Mouse (Mus musculus) midbrain, embryonic 16.5 days (tissue): ENCODE data around the gene Ror2. TPM values are rescaled to one million over a fixed set of nuclear protein-coding genes. Genes with fewer than 3 reads are reported as not detected.
A peak's percentile ranks its signal among the peaks of the same experiment; 100 is the strongest.

Source experiments
- ATAC-seq: fragments of 200-750 bp; cut with Nextera tagmentation; 2 replicates; pipeline ENCODE4 v1.8.0; 2017; ENCODE audit warnings: moderate TSS enrichment
- H3K27ac ChIP-seq: fragments of 300-500 bp; sonication (generic); 2 replicates; pipeline ENCODE4 v1.5.1; 2014; ENCODE audit warnings: mild to moderate bottlenecking, low read length, mixed read lengths
- H3K27me3 ChIP-seq: fragments of 300-500 bp; sonication (generic); 2 replicates; pipeline ENCODE4 v1.6.1; 2014; ENCODE audit warnings: low read depth, low read length, mixed read lengths; ENCODE audit not compliant: control insufficient read depth, insufficient read depth
- H3K36me3 ChIP-seq: fragments of 300-500 bp; sonication (generic); 2 replicates; pipeline ENCODE4 v1.6.1; 2014; ENCODE audit warnings: mild to moderate bottlenecking, low read length, moderate library complexity, mixed read lengths; ENCODE audit not compliant: control insufficient read depth, insufficient read depth
- H3K4me1 ChIP-seq: fragments of 300-500 bp; sonication (generic); 2 replicates; pipeline ENCODE4 v1.6.1; 2014; ENCODE audit warnings: mild to moderate bottlenecking, low read length, mixed read lengths; ENCODE audit not compliant: control insufficient read depth, insufficient read depth
- H3K4me2 ChIP-seq: fragments of 300-500 bp; sonication (generic); 2 replicates; pipeline ENCODE4 v1.6.1; 2014; ENCODE audit warnings: mild to moderate bottlenecking, low read length, mixed read lengths
- H3K4me3 ChIP-seq: fragments of 300-500 bp; sonication (generic); 2 replicates; pipeline ENCODE4 v1.5.1; 2014; ENCODE audit warnings: low read depth, mild to moderate bottlenecking, low read length, moderate library complexity, mixed read lengths
- H3K9ac ChIP-seq: fragments of 300-500 bp; sonication (generic); 2 replicates; pipeline ENCODE4 v1.6.1; 2014; ENCODE audit warnings: low read depth, low read length, mixed read lengths
- H3K9me3 ChIP-seq: fragments of 300-500 bp; sonication (generic); replicated peaks from 2 replicates; pipeline ENCODE4 v1.6.1; 2014; ENCODE audit warnings: mild to moderate bottlenecking, low read length, mixed read lengths; ENCODE audit not compliant: control insufficient read depth, poor library complexity, severe bottlenecking
- WGBS: fragments of 180-500 bp; shearing (Covaris S2); extraction: QIAGEN DNeasy Blood & Tissue Kit; methylation state at CpG from one replicate; pipeline ENCODE4 v1.1.7; 2014; 5-methylcytosine and 5-hydroxymethylcytosine counted together
- polyA plus RNA-seq: library from polyadenylated mRNA; unstranded; fragments of >200 nt; fragmentation: Nextera tagmentation; extraction: Ambion mirVana; gene quantifications from 2 replicates; pipeline ENCODE4 v1.2.1, GENCODE M21; 2015

Gene Ror2
- polyA plus RNA-seq, 1 experiment from 2014 or later = 2.4 TPM

GRCm38 (mm10) chr13:53233826-53234786 lies 51.8 kb downstream of the Ror2 start:
- Histone ChIP-seq H3K36me3 (no peaks in the 10 kb centered on the region), H3K9me3 (no peaks in the 10 kb centered on the region; the same call in 1 of the 2 replicates), H3K4me3 (no peak overlapping the region), H3K4me2 (no peak overlapping the region), H3K4me1 (peaks cover 11% of the 10 kb centered on the region; the same call in 1 of the 2 replicates), H3K27me3 (peaks cover 7% of the 10 kb centered on the region), H3K9ac (no peak overlapping the region), H3K27ac (no peak overlapping the region)
- 0 out of 2 replicates have a peak, but pooled peaks have one; percentile 15 for ATAC-seq
- 21% methylated on average over 15 of the region's 15 CpGs for WGBS

GRCm38 (mm10) chr13:53233381-53233780 lies 52.5 kb downstream of the Ror2 start:
- Histone ChIP-seq H3K36me3 (no peaks in the 10 kb centered on the region), H3K4me2 (no peak overlapping the region), H3K9me3 (no peaks in the 10 kb centered on the region; the same call in 1 of the 2 replicates), H3K4me1 (peaks cover 11% of the 10 kb centered on the region; the same call in 1 of the 2 replicates), H3K4me3 (no peak overlapping the region), H3K9ac (no peak overlapping the region), H3K27me3 (peaks cover 7% of the 10 kb centered on the region), H3K27ac (no peak overlapping the region)
- 0 out of 2 replicates have a peak, but pooled peaks have one; percentile 34 for ATAC-seq
- WGBS = 9% methylated on average over 9 of the region's 9 CpGs

GRCm38 (mm10) chr13:53232419-53232818 lies 53.5 kb downstream of the Ror2 start:
- H3K27ac ChIP-seq = no peak overlapping the region

GRCm38 (mm10) chr13:53230446-53231161 lies 55.3 kb downstream of the Ror2 start:
- no peaks in the 10 kb centered on the region for H3K27me3 ChIP-seq
- peaks cover 11% of the 10 kb centered on the region; the same call in 1 of the 2 replicates for H3K4me1 ChIP-seq
- no peak overlapping the region for H3K4me2 ChIP-seq
- H3K27ac ChIP-seq = no peak overlapping the region
- no peak for ATAC-seq
- WGBS = 69% methylated on average over 18 of the region's 18 CpGs
- no peaks in the 10 kb centered on the region for H3K36me3 ChIP-seq
- no peak overlapping the region for H3K4me3 ChIP-seq
- no peak overlapping the region for H3K9ac ChIP-seq
- no peaks in the 10 kb centered on the region for H3K9me3 ChIP-seq

More at GRCm38 (mm10) chr13:53232419-53232818, 53.5 kb downstream of the Ror2 start:
- Histone ChIP-seq H3K4me2 (no peak overlapping the region), H3K9me3 (no peaks in the 10 kb centered on the region; the same call in 1 of the 2 replicates), H3K4me3 (no peak overlapping the region), H3K36me3 (no peaks in the 10 kb centered on the region), H3K9ac (no peak overlapping the region), H3K27me3 (peaks cover 3% of the 10 kb centered on the region), H3K4me1 (peaks cover 11% of the 10 kb centered on the region; the same call in 1 of the 2 replicates)
- ATAC-seq = no peak
- WGBS = 36% methylated on average over 7 of the region's 7 CpGs

- 80% methylated on average over 6 of the region's 6 CpGs for WGBS
- H3K27me3 ChIP-seq = no peaks in the 10 kb centered on the region
- ATAC-seq = no peak
- no peak overlapping the region for H3K4me2 ChIP-seq
- no peak overlapping the region for H3K9ac ChIP-seq
- H3K9me3 ChIP-seq = peaks cover 6% of the 10 kb centered on the region; the same call in 1 of the 2 replicates
- 0 out of 2 replicates have a peak, but pooled peaks cover 3% of the 10 kb centered on the region for H3K4me1 ChIP-seq
- H3K27ac ChIP-seq = no peak overlapping the region
- H3K36me3 ChIP-seq = no peaks in the 10 kb centered on the region
- no peak overlapping the region for H3K4me3 ChIP-seq
Observed at GRCm38 (mm10) chr13:53227019-53227418, 58.9 kb downstream of the Ror2 start.

- Histone ChIP-seq H3K4me1 (0 out of 2 replicates have a peak, but pooled peaks cover 3% of the 10 kb centered on the region), H3K27me3 (no peaks in the 10 kb centered on the region), H3K27ac (no peak overlapping the region), H3K36me3 (no peaks in the 10 kb centered on the region), H3K9me3 (peaks cover 6% of the 10 kb centered on the region; the same call in 1 of the 2 replicates), H3K9ac (no peak overlapping the region), H3K4me2 (no peak overlapping the region), H3K4me3 (no peak overlapping the region)
- ATAC-seq = no peak
- WGBS = 91% methylated on average over 7 of the region's 7 CpGs
Observed at GRCm38 (mm10) chr13:53226461-53226860, 59.5 kb downstream of the Ror2 start.

- no peak overlapping the region for H3K4me2 ChIP-seq
- H3K4me1 ChIP-seq = 0 out of 2 replicates have a peak, but pooled peaks cover 3% of the 10 kb centered on the region
- H3K9ac ChIP-seq = no peak overlapping the region
- no peaks in the 10 kb centered on the region for H3K36me3 ChIP-seq
- H3K27me3 ChIP-seq = no peaks in the 10 kb centered on the region
- H3K9me3 ChIP-seq = peaks cover 6% of the 10 kb centered on the region; the same call in 1 of the 2 replicates
- no peak overlapping the region for H3K27ac ChIP-seq
- ATAC-seq = no peak
- no peak overlapping the region for H3K4me3 ChIP-seq
- 98% methylated on average over 3 of the region's 3 CpGs for WGBS
Observed at GRCm38 (mm10) chr13:53225925-53226324, 60.0 kb downstream of the Ror2 start.

- WGBS = 89% methylated on average over 6 of the region's 6 CpGs
- ATAC-seq = no peak
Observed at GRCm38 (mm10) chr13:53221176-53221575, 64.7 kb downstream of the Ror2 start.

More at GRCm38 (mm10) chr13:53221176-53221575, 64.7 kb downstream of the Ror2 start:
- H3K9me3 ChIP-seq = peaks cover 6% of the 10 kb centered on the region; the same call in 1 of the 2 replicates
- no peaks in the 10 kb centered on the region for H3K4me1 ChIP-seq
- no peaks in the 10 kb centered on the region for H3K27me3 ChIP-seq
- H3K9ac ChIP-seq = no peak overlapping the region
- no peak overlapping the region for H3K4me3 ChIP-seq
- H3K4me2 ChIP-seq = no peak overlapping the region
- no peaks in the 10 kb centered on the region for H3K36me3 ChIP-seq
- no peak overlapping the region for H3K27ac ChIP-seq
